Mouse (Mus musculus) heart, adult 18-20 months (tissue): ENCODE data around the gene Krtcap2. TPM values are rescaled to one million over a fixed set of nuclear protein-coding genes. Genes with fewer than 3 reads are reported as not detected.

Source experiments
- DNase-seq, 2 experiments: peaks; one replicate each; pipeline ENCODE4 v3.0.0; 2021 to 2022; ENCODE audit warnings: mixed read lengths in 1 of 2
- microRNA-seq, 2 experiments: library from miRNA; unstranded; fragments of <30 nt; microRNA quantifications; one replicate each; pipeline ENCODE4 v1.2.0; 2022
- total RNA-seq, 2 experiments: library from RNA; stranded (reverse); gene quantifications; 2 replicates each; pipeline ENCODE4 v1.2.3; 2021

The Krtcap2 gene
- total RNA-seq, 2 experiments from 2014 or later = 64.8 to 89.2 TPM

- DNase-seq = peak; percentile 89 to 95
Measured at GRCm38 (mm10) chr3:89281579-89282290, 36.0 kb downstream of the Krtcap2 start.

DNA sequence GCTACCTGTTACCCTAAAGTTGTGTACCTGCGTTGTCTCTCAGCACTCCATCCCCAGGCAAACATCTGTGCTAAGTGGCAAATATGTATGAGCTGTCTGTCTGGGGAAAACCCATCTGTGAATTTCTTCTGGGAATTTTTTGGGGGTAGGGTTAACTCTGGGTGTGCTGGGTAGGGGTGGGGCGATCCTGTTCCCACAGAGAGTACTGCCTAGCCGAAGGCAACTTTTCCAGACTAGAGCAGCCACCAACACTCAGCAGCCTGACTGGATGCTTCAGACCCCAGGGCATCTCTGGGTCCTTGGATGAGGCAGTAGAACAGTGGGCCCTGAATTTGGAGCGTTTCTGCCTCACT, 36.5 kb downstream of the Krtcap2 start:
- DNase-seq = no peak

GRCm38 (mm10) chr3:89284261-89284660, 38.5 kb downstream of the Krtcap2 start:
- no peak for DNase-seq

GRCm38 (mm10) chr3:89285526-89285925, 39.8 kb downstream of the Krtcap2 start:
- DNase-seq = no peak

GRCm38 (mm10) chr3:89287286-89287685, 41.5 kb downstream of the Krtcap2 start:
- DNase-seq = no peak

- DNase-seq = peak; percentile 61
Measured at GRCm38 (mm10) chr3:89288503-89288928, 42.8 kb downstream of the Krtcap2 start.

DNA sequence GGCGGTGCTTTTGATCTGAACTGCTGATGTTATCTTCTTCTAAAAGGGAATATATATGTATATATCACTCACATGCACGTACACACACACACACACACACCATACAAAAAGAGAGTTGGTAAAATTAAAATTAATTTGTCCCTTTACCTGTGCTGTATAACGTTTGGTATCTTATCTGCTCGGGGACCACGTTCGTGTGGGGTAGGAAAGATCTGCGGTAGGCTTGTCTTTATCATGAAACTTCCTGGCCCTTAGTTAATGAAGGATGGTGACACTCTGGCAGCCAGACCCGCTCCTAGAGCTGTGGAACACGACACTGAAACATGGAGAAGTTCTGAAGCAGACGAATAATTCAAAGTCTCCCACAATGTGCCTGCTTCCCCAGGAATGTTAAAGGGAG, 46.1 kb downstream of the Krtcap2 start:
- no peak for DNase-seq

DNA sequence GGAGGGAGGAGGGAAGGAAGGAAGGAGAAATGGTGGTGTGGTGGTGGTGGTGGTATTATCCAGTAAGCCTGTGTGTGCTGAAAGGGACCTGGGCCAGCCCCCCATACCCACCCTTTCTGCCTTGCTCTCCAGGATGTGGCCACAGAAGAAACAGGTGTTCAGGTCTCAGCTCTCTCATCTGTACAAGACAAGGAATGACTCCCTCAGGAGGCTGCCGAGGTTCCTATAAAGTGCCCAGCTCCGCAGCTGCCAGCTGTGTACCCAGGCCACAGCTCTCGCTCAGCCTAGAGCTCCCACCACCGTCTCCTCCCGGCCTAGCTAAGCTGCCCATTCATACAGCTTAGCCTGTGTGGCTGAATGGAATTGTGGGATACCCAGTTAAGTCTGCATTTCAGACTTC, 46.5 kb downstream of the Krtcap2 start:
- DNase-seq = no peak

- DNase-seq = no peak
Measured at GRCm38 (mm10) chr3:89293247-89293918, 47.6 kb downstream of the Krtcap2 start.

- DNase-seq = no peak
Measured at GRCm38 (mm10) chr3:89294195-89294594, 48.4 kb downstream of the Krtcap2 start.

DNA sequence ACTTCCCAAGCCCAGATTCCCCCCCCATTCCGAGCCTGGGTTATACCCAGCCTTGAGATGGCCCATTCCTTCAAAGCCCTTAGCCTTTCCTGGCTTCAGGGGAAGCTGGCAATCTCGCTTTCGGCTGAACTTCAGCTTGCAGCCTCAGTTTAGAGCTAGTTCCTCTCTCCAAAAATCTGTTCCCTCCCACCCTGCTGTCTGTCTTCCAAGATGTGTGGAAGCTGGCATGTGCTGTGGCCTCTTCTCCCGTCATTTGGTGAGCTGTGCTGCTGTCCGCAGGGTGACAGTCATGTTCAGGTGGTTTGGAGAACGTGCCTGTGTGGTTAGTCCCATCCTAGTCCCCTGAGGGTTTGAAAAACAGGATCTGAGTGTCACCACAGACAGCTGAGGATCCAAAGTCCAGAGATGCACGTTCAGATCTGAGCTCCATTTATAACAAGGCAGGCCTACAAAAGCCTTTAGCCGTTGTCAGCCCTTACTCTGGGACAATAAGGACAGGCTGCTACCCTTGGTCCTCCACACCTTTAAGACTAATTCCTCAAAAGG, 50.0 kb downstream of the Krtcap2 start:
- DNase-seq = no peak

- DNase-seq = no peak
Measured at GRCm38 (mm10) chr3:89296761-89297396, 51.1 kb downstream of the Krtcap2 start.

DNA sequence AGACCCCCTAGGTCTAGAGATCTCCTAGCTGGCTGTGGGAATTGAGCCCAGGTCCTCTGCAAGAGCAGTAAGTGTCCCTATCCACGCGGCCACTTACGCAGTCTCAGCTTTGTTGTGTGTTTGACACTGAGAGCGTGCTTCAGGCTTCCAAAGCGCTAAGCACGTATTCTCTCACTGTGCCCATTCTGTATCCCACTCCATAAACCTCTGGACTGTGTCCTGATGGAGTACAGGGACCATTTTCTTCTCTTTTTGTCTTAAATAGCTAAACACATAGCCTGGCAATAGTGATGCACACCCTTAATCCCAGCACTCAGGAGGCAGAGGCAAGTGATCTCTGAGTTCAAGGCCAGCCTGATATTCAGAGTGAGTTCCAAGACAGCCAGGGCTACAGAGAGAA, 53.1 kb downstream of the Krtcap2 start:
- DNase-seq = no peak

- peak in 1 of 2 experiments; percentile 48 for DNase-seq
Measured at GRCm38 (mm10) chr3:89299499-89299898, 53.7 kb downstream of the Krtcap2 start.

Small RNA genes within 50 kb of the gene (microRNA-seq; reads per million reads assigned to microRNA genes)
- 62.4 to 75.1 reads per million in 2 experiments for gene Mir92b

Other genes with a start within 250 kb of the Krtcap2 start
- gene Rusc1, start 152.7 kb upstream of the Krtcap2 start, total RNA-seq = 10 to 100 TPM; 25.9 to 30.0 TPM
- gene Gm43738, start 144.9 kb upstream of the Krtcap2 start, total RNA-seq = not detected
- 10 to 100 TPM; 24.2 to 25.6 TPM for gene Fdps, start 144.0 kb upstream of the Krtcap2 start, total RNA-seq
- gene Pklr, start 109.8 kb upstream of the Krtcap2 start, total RNA-seq = not detected
- gene Hcn3, start 85.8 kb upstream of the Krtcap2 start, total RNA-seq = under 1 TPM; 0.30 to 0.62 TPM
- 10 to 100 TPM; 14.3 to 17.8 TPM for gene Clk2, start 81.2 kb upstream of the Krtcap2 start, total RNA-seq
- 10 to 100 TPM; 46.2 to 50.2 TPM for gene Scamp3, start 68.5 kb upstream of the Krtcap2 start, total RNA-seq
- gene Fam189b, start 62.8 kb upstream of the Krtcap2 start, total RNA-seq = 1 to 10 TPM; 3.7 to 4.7 TPM
- 10 to 100 TPM; 18.3 to 19.6 TPM for gene Gba, start 43.0 kb upstream of the Krtcap2 start, total RNA-seq
- gene Thbs3, start 30.8 kb upstream of the Krtcap2 start, total RNA-seq = 1 to 10 TPM; 2.8 to 5.8 TPM
- gene Mtx1, start 18.9 kb upstream of the Krtcap2 start, total RNA-seq = 10 to 100 TPM; 60.3 to 61.5 TPM
- 1 to 10 TPM in 1 of 2 experiments, under 1 TPM in 1; 0.40 to 2.1 TPM for gene Muc1, start 16.9 kb upstream of the Krtcap2 start, total RNA-seq
- gene Trim46, start 343 bp downstream of the Krtcap2 start, total RNA-seq = under 1 TPM; 0.37 to 0.98 TPM
- gene Dpm3, start 13.4 kb downstream of the Krtcap2 start, total RNA-seq = 10 to 100 TPM; 54.1 to 54.7 TPM
- 10 to 100 TPM; 15.6 to 21.6 TPM for gene Slc50a1, start 24.6 kb downstream of the Krtcap2 start, total RNA-seq
- gene Efna1, start 35.2 kb downstream of the Krtcap2 start, total RNA-seq = 10 to 100 TPM; 22.5 to 23.8 TPM
- not detected for gene Efna3, start 77.0 kb downstream of the Krtcap2 start, total RNA-seq
- under 1 TPM in 1 of 2 experiments, not detected in 1; 0.28 TPM for gene Efna4, start 92.1 kb downstream of the Krtcap2 start, total RNA-seq
- gene Adam15, start 104.0 kb downstream of the Krtcap2 start, total RNA-seq = 10 to 100 TPM; 45.5 to 47.0 TPM
- not detected for gene Dcst2, start 116.0 kb downstream of the Krtcap2 start, total RNA-seq
- not detected for gene Dcst1, start 119.3 kb downstream of the Krtcap2 start, total RNA-seq
- 10 to 100 TPM; 21.3 to 23.3 TPM for gene Zbtb7b, start 148.8 kb downstream of the Krtcap2 start, total RNA-seq
- gene Lenep, start 156.8 kb downstream of the Krtcap2 start, total RNA-seq = 1 to 10 TPM in 1 of 2 experiments, not detected in 1; 1.0 TPM
- gene Flad1, start 165.9 kb downstream of the Krtcap2 start, total RNA-seq = 10 to 100 TPM; 59.5 to 63.8 TPM
- 1 to 10 TPM; 4.6 to 4.8 TPM for gene Cks1b, start 172.4 kb downstream of the Krtcap2 start, total RNA-seq
- 10 to 100 TPM; 33.2 to 36.1 TPM for gene Shc1, start 172.5 kb downstream of the Krtcap2 start, total RNA-seq
- 10 to 100 TPM; 15.3 to 17.0 TPM for gene Pygo2, start 184.2 kb downstream of the Krtcap2 start, total RNA-seq
- 10 to 100 TPM; 70.0 to 76.0 TPM for gene Pbxip1, start 190.7 kb downstream of the Krtcap2 start, total RNA-seq
- 1 to 10 TPM; 8.4 to 8.8 TPM for gene Pmvk, start 208.6 kb downstream of the Krtcap2 start, total RNA-seq